Mouse (Mus musculus): ENCODE data around the gene Theg.

DNA sequence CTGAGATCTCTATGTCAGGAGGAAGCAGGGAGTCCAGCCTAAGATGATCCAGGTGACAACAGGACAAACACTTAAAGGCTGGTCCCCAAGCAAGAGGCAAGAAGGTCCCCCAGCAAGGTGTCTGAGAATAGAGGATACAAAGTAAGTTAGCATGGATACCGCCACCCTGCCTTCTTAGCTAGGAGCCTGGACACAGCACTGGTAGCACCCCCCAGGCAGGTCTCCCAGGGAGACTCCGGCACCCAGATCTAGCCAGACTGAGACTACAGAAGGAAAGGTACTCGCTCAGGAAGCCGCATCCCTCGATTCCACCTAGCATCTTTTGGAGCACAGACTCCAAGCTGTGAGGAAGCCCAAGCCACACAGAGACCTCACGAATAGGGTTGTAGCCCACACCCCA lies 34.0 kb downstream of the Theg start:
- TF ChIP-seq CTCF (IDR thresholded peaks at IDR 0.05; ENCODE audit: extremely low read depth, insufficient read depth, insufficient read length, insufficient replicate concordance): no peak
- no peak for TF ChIP-seq POLR2A (IDR thresholded peaks at IDR 0.05; ENCODE audit: low read depth, low read length)

Data from spleen, adult 2 months (tissue).